Mouse (Mus musculus) heart, adult 2 months (tissue): ENCODE measurements around the gene Hdhd5.

Experiments
- EP300 ChIP-seq: fragments of 200-500 bp; IDR thresholded peaks from 2 replicates; pipeline ENCODE4 v1.6.1; 2011; ENCODE audit warnings: low read depth, low read length, control low read depth; ENCODE audit not compliant: insufficient read depth
- POLR2A ChIP-seq: fragments of 200-500 bp; IDR thresholded peaks from 2 replicates; pipeline ENCODE4 v1.6.1; 2011; ENCODE audit warnings: mild to moderate bottlenecking, low read depth, low read length, control low read depth; ENCODE audit not compliant: insufficient read depth

DNA sequence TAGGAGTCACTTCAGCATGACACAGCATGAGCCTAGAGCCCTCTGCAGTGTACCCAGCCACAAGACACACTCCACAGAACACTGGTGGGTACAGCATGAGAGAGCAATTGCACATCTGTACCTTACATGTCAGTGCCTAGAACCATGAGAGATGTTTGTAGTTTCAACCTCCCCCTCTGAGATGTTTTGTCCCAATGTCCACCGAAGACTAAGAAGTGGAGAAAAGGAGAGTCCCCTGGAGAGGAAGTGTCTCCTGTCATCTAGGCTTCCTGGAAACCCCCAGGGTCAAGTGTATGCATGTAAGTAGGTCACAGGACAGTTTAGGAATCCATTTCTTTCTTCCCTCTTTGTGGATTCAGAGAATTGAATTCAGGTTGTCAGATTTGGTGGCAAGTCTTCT is 41.3 kb upstream of the Hdhd5 start:
- no peak for TF ChIP-seq EP300
- TF ChIP-seq POLR2A, result no peak
